Mouse (Mus musculus) ovary, postnatal 14 days (tissue): ENCODE data around the gene Wdr90.

ENCODE experiments used
- DNase-seq: peaks from one replicate; pipeline ENCODE4 v3.0.0; 2022; ENCODE audit warnings: low spot score

Wdr90 gene

GRCm38 (mm10) chr17:25802825-25803517 is 58.3 kb downstream of the Wdr90 start:
- no peak for DNase-seq

DNA sequence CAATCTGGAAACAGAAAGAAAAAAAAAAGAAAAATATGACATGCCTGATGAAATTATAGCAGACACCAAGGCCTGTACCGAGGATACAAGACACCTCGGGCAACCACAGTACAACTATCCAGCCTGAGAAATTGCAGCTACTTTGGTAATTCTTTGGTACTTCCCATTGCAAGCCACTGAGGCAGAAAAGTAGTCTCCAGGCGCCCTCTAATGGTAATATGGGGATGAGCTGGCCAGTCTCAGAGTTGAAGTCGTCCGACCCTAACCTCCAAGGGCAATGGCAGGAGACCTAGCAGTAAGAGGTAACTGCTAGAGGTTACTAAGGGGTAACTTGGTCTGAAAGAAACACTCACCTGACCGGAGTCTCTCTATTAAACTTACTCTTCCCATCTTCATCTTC is 60.3 kb downstream of the Wdr90 start:
- no peak for DNase-seq

GRCm38 (mm10) chr17:25796951-25797369 is 64.3 kb downstream of the Wdr90 start, which contains the start of gene Metrn:
Gene Metrn (minus strand): TSS chr17:25797136.
- DNase-seq: peak; percentile 80

DNA sequence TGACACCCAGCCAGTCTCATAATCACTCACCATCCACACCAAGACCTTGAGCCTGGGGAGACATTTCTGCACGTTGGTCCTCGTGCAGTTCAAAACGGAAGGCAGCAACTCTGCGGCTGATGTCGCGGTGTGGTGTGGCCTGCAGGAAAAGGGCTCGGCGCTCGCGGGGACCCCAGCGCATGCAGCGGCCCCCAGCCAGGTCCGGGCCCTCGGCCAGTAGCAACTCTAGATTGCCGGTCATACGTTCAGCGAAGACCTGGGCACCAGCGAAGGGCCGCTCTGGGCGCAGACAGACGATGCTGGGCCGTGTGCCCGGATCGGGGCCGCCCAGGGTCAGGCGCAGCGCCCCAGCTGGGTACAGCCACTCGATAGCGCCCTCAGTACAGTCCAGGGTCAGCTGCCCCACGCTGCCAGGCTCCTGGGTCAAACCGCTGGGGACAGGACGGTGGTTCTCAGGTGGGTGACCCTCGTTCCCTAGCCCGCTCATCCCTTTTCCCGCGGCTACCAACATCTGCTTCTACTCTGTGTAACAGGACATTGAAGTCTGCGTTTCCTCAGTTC is 65.0 kb downstream of the Wdr90 start:
- DNase-seq: no peak

DNA sequence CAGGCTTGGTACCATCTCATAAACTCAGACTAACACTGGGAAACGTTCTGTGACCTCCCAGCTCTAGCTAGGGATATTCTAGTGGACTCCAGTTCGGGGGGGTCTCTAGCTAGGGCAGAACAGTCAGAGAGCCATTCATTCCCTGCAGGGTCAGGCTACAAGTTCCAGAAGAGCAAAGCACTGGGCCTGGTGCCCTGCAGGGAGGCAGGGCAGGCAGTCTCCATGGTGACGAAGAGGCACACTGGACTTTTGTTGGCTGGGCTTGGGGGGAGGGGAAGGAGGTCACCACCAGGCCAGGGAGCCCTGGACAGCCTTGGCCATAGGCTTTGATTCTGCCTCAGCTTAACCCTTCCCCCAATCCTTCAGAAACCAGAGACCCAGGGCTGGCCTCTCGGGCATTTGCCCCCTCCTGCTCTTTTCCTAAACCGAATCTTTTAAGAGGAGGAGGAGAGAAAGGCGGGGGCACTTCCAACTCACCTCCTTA is 65.7 kb downstream of the Wdr90 start, which contains the start of gene AC134908.4:
TSS of gene AC134908.4 (minus strand) at position 51 of the 484 bp plus-strand sequence.
- DNase-seq: no peak

- no peak for DNase-seq
Measured at GRCm38 (mm10) chr17:25794998-25795397, 66.3 kb downstream of the Wdr90 start.
